11 mouse cellular contexts compared by ENCODE assay signal in genomic region chr4:102762075-102762474, GRCm38 (mm10). TPM values are rescaled to one million over a fixed set of nuclear protein-coding genes. Genes with fewer than 3 reads are reported as not detected.
DNase-seq lines count a peak whose midpoint lies in the region; ATAC-seq and TF ChIP-seq lines count a peak whose summit lies in the region.
"Had no signal": no experiment of that assay in that cellular context is flagged by ENCODE, and none has a peak within 500 bp of the region (broad histone marks: within the 10 kb centered on the region; RNA-seq: fewer than 3 reads in every experiment).

No protein-coding gene starts in this region.

- intact Hi-C loops in heart, postnatal 25 days (cut with DNase I), result no loop called here

- H3K9ac ChIP-seq in midbrain, embryonic 11.5 days (ENCODE audit: low read length), result no peak overlapping the region
- H3K9ac ChIP-seq in hindbrain, postnatal 0 days (replicated peaks; ENCODE audit: low read length), result peak overlapping the region; percentile 35; the same call in 1 of the 2 replicates
- H3K9ac ChIP-seq: liver, postnatal 0 days had no signal

- TF ChIP-seq POLR2A in cerebellum, adult 2 months (IDR thresholded peaks at IDR 0.05; ENCODE audit: borderline replicate concordance, insufficient read depth, low read length), result no peak
- TF ChIP-seq POLR2A in olfactory bulb, adult 2 months (IDR thresholded peaks at IDR 0.05; ENCODE audit: insufficient read depth, low read depth, low read length), result no peak

- no peaks in the 10 kb centered on the region for H3K9me3 ChIP-seq in midbrain, embryonic 11.5 days (ENCODE audit: control insufficient read depth, low read length)
- no peaks in the 10 kb centered on the region for H3K9me3 ChIP-seq in midbrain, embryonic 10.5 days (replicated peaks)
- no peaks in the 10 kb centered on the region for H3K9me3 ChIP-seq in hindbrain, postnatal 0 days (ENCODE audit: low read length)

- peaks cover 3% of the 10 kb centered on the region; the same call in 1 of the 2 replicates for H3K4me1 ChIP-seq in cerebellum, adult 2 months (ENCODE audit: control insufficient read depth, insufficient read depth, low read length)
- no peaks in the 10 kb centered on the region for H3K4me1 ChIP-seq in midbrain, embryonic 11.5 days (ENCODE audit: control insufficient read depth, insufficient read depth, low read length)
- H3K4me1 ChIP-seq in midbrain, embryonic 10.5 days, result peaks cover 17% of the 10 kb centered on the region
- peaks cover 11% of the 10 kb centered on the region for H3K4me1 ChIP-seq in hindbrain, postnatal 0 days (ENCODE audit: insufficient read depth, low read length)
- H3K4me1 ChIP-seq in olfactory bulb, adult 2 months (ENCODE audit: control insufficient read depth, insufficient read depth, low read length), result 0 out of 2 replicates have a peak, but pooled peaks cover 3% of the 10 kb centered on the region

- H3K27me3 ChIP-seq in cerebellum, adult 2 months (ENCODE audit: control insufficient read depth, insufficient read depth, low read length), result no peaks in the 10 kb centered on the region
- H3K27me3 ChIP-seq in midbrain, embryonic 11.5 days (ENCODE audit: control insufficient read depth, insufficient read depth, low read length), result no peaks in the 10 kb centered on the region
- H3K27me3 ChIP-seq in midbrain, embryonic 10.5 days (ENCODE audit: low read depth, poor library complexity, severe bottlenecking), result peaks cover 12% of the 10 kb centered on the region; the same call in 1 of the 2 replicates
- no peaks in the 10 kb centered on the region for H3K27me3 ChIP-seq in hindbrain, postnatal 0 days (ENCODE audit: insufficient read depth, low read length)

- no peaks in the 10 kb centered on the region for H3K36me3 ChIP-seq in midbrain, embryonic 11.5 days (ENCODE audit: control insufficient read depth, insufficient read depth, low read length)
- H3K36me3 ChIP-seq in midbrain, embryonic 10.5 days, result no peaks in the 10 kb centered on the region
- H3K36me3 ChIP-seq in hindbrain, postnatal 0 days (ENCODE audit: insufficient read depth, low read length), result no peaks in the 10 kb centered on the region

- 24% methylated on average over 7 of the region's 7 CpGs for WGBS in cerebellum, adult 2 months
- WGBS in midbrain, embryonic 11.5 days, result 86% methylated on average over 7 of the region's 7 CpGs
- 90% methylated on average over 7 of the region's 7 CpGs for WGBS in midbrain, embryonic 10.5 days
- 76% methylated on average over 7 of the region's 7 CpGs for WGBS in hindbrain, postnatal 0 days
- WGBS in olfactory bulb, adult 2 months, result 36% methylated on average over 7 of the region's 7 CpGs

- TF ChIP-seq CTCF in cerebellum, adult 2 months (IDR thresholded peaks at IDR 0.05; ENCODE audit: borderline replicate concordance, insufficient read depth, low read depth, low read length), result no peak
- TF ChIP-seq CTCF in hindbrain, postnatal 0 days (IDR thresholded peaks at IDR 0.05; ENCODE audit: low read depth), result no peak
- no peak for TF ChIP-seq CTCF in olfactory bulb, adult 2 months (IDR thresholded peaks at IDR 0.05; ENCODE audit: insufficient read depth, low read depth, low read length)

- no peak for DNase-seq in cerebellum, adult 2 months
- DNase-seq in cerebellum, adult 9-11 months, result no peak
- no peak for DNase-seq in midbrain, embryonic 11.5 days (ENCODE audit: low spot score, missing footprints)
- no peak for DNase-seq in midbrain, embryonic 10.5 days (ENCODE audit: low spot score)
- DNase-seq in hindbrain, postnatal 0 days (ENCODE audit: low spot score), result no peak
- DNase-seq in heart, postnatal 25 days (ENCODE audit: low spot score), result no peak
- DNase-seq: liver, postnatal 0 days; thymus, postnatal 36 days had no signal

- no peak overlapping the region for H3K27ac ChIP-seq in cerebellum, adult 2 months (ENCODE audit: insufficient read depth, low read length)
- H3K27ac ChIP-seq in midbrain, embryonic 11.5 days (ENCODE audit: low read depth, low read length), result no peak overlapping the region
- H3K27ac ChIP-seq in midbrain, embryonic 10.5 days (replicated peaks), result no peak overlapping the region
- H3K27ac ChIP-seq in hindbrain, postnatal 0 days, result no peak overlapping the region
- H3K27ac ChIP-seq in olfactory bulb, adult 2 months (ENCODE audit: insufficient read depth, low read depth, low read length), result 0 out of 2 replicates have a peak overlapping the region, but pooled peaks have one; percentile 37

- H3K4me2 ChIP-seq in midbrain, embryonic 11.5 days, result peak overlapping the region; percentile 12; the same call in 1 of the 2 replicates
- H3K4me2 ChIP-seq in hindbrain, postnatal 0 days (ENCODE audit: low read depth, low read length), result peak overlapping the region; percentile 81

- peak overlapping the region; percentile 72 for H3K4me3 ChIP-seq in cerebellum, adult 2 months (replicated peaks; ENCODE audit: insufficient read depth, low read depth, low read length)
- no peak overlapping the region for H3K4me3 ChIP-seq in midbrain, embryonic 11.5 days (ENCODE audit: low read depth, low read length)
- H3K4me3 ChIP-seq in midbrain, embryonic 10.5 days, result no peak overlapping the region
- H3K4me3 ChIP-seq in hindbrain, postnatal 0 days (ENCODE audit: low read length), result peak overlapping the region; percentile 49
- H3K4me3 ChIP-seq in olfactory bulb, adult 2 months (ENCODE audit: insufficient read depth, low read depth, low read length), result no peak overlapping the region

- ATAC-seq in midbrain, embryonic 11.5 days (ENCODE audit: low FRiP score), result no peak
- no peak for ATAC-seq in hindbrain, postnatal 0 days
- ATAC-seq in activated CD4-positive, CD25-positive, alpha-beta regulatory T cell, adult 4 months, result no peak
- ATAC-seq: intestine, embryonic 16.5 days; liver, postnatal 0 days had no signal

RNA-seq across cellular contexts. Expression of gene Sgip1, which starts 21.0 kb away (rescaled TPM):
- 69.5 and 71.8 TPM in 2 replicates for polyA plus RNA-seq in cerebellum, adult 2 months (2012; rRNA removed)
- polyA plus RNA-seq in midbrain, embryonic 11.5 days (2014; fragmentation: Nextera tagmentation; extraction: Ambion mirVana), result 14.4 and 15.9 TPM in 2 replicates
- polyA plus RNA-seq in midbrain, embryonic 10.5 days (2016; fragmentation: Nextera tagmentation; extraction: Ambion mirVana), result 5.2 and 10.2 TPM in 2 replicates
- total RNA-seq in hindbrain, postnatal 0 days (2014; rRNA removed), result 34.6 and 41.4 TPM in 2 replicates
- polyA plus RNA-seq in hindbrain, postnatal 0 days (2015; fragmentation: Nextera tagmentation; extraction: Ambion mirVana), result 60.8 and 62.0 TPM in 2 replicates
- polyA plus RNA-seq in olfactory bulb, adult 2 months (2012; ENCODE audit: insufficient read depth, insufficient read length, low replicate concordance, missing spikeins), result not detected in 2 replicates
- total RNA-seq in heart, postnatal 25 days (2021), result 1 to 10 TPM in 1 of 2 experiments, under 1 TPM in 1; 0.88 to 1.1 TPM
- polyA plus RNA-seq in activated CD4-positive, CD25-positive, alpha-beta regulatory T cell, adult 4 months (2017; shearing (Covaris generic)), result 1 to 10 TPM in 1 of 2 experiments, under 1 TPM in 1; 0.96 to 1.4 TPM

Comparison
In these comparisons a context has a peak if more than half of its experiments do, and no peak if none do; other contexts are left out.
1. H3K4me3 ChIP-seq: peak in cerebellum, adult 2 months (single experiment) and hindbrain, postnatal 0 days (single experiment); none in midbrain, embryonic 11.5 days (single experiment), midbrain, embryonic 10.5 days (single experiment) and olfactory bulb, adult 2 months (single experiment).